Mouse (Mus musculus) c-Kit-negative CD71-positive TER-119-positive erythroid progenitor cells, embryonic 14.5 days (primary cell): ENCODE measurements around the gene Ptpn1.

Experiments used
- DNase-seq: peaks from one replicate; pipeline ENCODE4 v3.0.0-alpha.2; 2013; ENCODE audit warnings: low read depth, low spot score

Ptpn1 gene

GRCm38 (mm10) chr2:167931985-167932726 is at the start of gene Ptpn1:
Gene Ptpn1 (plus strand): TSS chr2:167932057.
- peak; percentile 86 for DNase-seq

DNA sequence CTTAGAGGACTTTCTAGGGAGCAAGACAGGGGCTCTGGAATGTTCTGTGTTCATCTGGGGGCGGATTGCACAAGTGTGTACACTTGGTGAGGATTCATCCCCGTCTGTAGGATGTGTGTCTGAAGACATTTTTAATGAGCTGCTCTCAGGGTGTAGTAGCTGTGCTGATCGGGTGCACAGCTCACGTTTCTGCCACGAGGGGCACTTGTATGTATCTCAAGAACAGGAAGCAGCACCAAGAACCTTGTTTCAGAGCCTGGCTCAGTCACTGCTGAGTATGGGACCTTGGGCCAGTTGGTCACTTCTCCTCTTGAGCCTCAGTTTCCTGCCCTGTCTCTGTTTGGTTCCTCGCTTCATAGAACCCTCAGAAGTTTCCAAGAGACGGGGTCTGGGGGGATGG is 45.4 kb upstream of the Ptpn1 start:
- DNase-seq: no peak

DNA sequence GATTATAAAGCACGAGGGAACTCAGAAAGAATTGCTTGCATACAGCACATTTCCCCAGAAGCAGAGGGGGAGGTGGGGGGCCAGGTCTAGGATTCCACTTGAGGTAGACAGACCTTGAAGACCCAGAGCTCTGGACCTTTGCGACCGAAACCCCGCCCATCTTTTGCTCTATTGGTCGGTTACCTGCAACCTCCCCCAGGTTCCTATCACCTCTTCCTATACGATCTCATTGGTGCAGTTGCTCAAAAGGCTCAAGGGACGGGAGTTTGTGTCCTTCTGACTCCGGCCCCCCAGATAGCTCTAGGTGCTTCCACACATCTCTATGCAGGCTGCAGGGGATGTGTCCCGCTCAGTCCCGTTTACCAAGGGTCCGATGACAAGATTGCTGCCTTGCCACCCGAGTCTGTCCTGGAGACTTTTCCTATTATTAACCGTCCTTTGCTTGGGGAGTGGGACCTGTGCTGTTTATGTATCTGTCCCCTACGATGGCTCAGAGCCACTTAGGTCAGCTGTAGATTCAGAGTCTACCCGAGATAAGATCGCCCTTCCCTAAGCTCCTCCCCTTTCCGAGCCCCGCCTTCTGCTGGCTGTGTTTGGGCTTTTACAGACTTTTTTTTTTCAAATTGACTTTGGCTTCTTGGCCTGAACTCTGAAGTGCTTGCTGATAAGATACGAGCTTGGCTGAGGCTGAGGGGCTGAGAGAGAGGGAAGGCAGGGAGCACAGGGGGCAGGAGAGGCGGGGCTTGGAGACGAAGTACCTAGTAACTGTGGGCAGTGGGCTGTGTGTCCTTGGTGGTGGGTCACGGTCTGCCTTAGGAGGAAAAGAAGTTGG is 44.1 kb upstream of the Ptpn1 start:
- DNase-seq: no peak

- no peak for DNase-seq
These were observed 43.0 kb upstream of the Ptpn1 start for GRCm38 (mm10) chr2:167888834-167889233.

DNA sequence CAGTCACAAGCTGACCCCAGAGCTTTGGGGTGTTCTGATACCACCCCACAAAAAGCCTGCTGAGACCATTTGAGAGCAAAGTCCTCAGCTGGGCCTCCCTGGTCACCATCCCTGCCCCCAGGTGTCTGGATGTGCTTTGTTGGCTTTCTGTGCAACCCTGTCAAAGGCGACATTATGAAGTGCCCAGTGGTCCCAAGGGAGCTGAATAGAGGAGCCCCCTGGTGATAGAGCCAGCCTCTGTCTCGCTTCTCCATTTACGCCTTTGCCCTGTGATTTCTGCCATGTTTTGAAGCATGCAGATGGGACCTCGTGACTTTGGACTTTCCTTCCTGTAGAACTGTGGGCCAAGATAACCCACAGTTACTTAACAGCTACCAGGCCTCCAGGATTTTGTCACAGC is 42.0 kb upstream of the Ptpn1 start:
- no peak for DNase-seq

GRCm38 (mm10) chr2:167891908-167892307 is 39.9 kb upstream of the Ptpn1 start:
- no peak for DNase-seq

DNA sequence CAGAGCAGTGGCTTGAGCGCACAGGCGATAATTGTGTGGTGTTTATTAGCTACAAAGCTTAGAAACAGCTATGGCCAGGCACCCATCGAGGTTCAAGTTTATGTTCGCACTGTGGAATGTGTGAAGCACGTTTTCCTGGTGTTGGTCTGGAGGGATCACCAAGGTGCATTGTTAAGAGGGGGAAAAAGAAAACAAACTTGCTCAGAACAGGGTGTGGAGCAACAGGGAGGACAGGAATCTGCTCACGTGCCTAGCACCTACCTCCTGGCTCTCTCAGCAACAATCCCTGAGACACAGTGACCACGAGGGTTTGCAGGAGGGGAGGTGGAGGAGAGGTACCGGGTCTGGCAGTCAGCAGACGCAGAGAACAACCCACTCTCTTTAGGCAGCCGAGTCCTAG is 38.2 kb upstream of the Ptpn1 start:
- DNase-seq: no peak

- DNase-seq: peak; percentile 27
These were observed 36.9 kb upstream of the Ptpn1 start for GRCm38 (mm10) chr2:167894948-167895372.

GRCm38 (mm10) chr2:167897896-167898295 is 34.0 kb upstream of the Ptpn1 start:
- DNase-seq: no peak

DNA sequence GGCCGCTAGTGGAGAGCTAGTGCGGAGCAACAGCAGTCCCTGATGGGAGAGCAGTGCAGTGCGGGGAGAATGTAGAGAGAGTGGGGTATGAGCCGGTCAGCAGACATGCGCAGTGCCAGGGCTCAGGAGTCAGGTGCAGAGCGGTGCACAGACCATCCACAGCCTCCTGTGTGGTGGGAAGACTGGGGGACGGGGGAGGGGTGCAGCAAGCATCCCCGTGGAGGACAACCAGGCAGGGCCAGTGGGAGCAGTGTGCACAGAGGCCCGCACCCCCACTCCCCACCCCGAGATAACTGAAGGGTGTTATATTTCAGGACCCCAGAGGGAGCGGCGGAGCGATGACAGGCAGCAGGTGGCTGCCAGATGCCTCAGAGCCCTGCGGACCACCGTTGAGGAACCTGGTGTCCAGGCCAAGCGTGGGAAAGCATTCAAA is 31.9 kb upstream of the Ptpn1 start:
- DNase-seq: no peak

DNA sequence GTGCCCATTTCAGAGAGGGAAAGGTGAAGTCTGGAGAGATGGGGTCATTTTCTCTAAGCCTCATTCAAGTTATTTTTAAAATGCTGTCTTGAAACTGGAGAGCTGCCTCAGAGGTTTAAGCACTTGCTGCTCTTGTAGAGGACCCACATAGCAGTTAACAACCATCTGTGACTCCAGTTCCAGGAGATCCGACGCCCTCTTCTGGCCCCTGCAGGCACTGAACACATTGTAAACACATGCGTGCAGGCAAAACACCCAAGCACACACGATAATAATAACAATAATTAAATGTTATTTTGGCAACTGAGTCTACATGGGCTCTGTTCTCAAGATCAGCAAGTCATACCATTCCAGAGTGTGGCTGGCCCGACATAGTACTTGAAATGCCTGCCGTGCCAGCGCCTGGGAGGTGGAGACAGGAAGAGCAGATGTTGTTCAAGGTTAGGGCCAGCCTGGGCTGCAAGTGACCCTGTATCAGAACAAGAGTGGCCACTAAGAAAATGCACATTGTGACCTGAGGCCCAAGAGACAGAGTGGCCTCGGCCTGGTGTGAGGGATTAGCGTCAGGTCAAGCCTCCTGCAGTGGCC is 29.6 kb upstream of the Ptpn1 start:
- no peak for DNase-seq

DNA sequence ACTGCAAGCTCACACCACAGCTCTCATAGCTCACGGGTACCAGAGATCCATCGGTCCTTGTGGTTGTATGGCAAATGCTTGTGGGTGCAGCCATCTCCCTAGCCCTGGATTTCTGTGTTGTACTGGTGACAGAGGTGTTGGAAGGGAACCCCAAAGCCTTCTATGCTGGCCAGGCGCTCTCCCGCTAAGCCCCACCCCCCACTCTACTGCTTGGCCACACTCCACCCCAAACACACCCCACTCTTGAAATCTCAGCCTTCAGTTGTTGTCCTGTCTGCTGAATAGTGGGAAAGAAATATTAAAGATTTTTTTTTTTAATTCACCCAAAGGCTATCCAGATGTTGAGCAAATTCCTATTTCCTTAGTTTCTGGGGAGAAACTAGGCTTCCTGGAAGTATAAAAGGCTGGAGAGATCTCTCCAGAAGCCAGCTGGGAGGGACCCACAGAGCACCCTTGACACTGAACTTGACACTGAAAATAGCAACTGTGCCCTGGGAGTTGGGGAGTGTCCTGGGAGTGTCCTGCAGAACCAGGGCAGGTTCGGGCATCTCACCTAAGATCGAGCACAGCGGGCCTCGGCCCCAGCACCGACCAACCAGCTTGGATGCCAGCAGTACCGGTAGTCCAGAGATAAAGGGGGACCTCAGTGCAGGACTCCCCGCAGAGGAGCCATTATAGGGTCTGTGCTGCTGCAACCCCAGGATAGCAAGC is 28.5 kb upstream of the Ptpn1 start:
- no peak for DNase-seq

- DNase-seq: no peak
These were observed 27.1 kb upstream of the Ptpn1 start for GRCm38 (mm10) chr2:167904621-167905367.

DNA sequence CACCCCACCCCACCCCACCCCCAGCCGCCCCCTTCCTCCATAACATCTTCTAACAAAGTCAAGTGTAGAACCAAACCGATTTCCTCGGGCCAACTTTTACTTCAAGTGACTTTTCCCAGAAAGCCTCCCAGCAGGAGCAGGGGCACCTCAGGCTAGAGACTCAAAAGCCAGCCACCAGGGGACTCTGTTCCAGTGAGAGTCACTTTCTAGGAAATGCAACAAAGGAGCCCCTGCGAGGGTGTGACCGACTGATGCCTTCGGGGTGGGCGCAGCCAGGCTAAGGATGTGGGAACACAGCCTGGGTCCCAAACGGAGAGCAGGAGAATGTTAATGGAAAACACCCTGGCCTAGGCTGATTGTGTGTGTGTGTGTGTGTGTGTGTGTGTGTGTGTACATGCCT is 26.3 kb upstream of the Ptpn1 start:
- DNase-seq: no peak

DNA sequence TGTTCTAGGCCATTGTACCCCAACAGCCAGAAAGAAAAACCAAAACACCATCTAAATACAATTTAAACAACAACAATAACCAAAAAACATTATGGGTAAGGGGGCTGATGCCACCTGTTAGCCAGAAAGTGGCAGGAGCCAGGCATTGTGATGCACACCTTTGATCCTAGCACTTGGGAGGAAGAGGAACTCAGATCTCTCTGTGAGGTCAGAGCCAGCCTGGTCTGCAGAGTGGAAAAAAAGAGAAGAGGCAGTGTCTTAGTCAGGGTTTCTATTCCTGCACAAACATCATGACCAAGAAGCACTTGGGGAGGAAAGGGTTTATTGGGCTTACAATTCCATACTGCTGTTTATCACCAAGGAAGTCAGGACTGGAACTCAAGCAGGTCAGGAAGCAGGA is 25.1 kb upstream of the Ptpn1 start:
- DNase-seq: no peak

- DNase-seq: no peak
These were observed 22.2 kb upstream of the Ptpn1 start for GRCm38 (mm10) chr2:167909531-167910177.

DNA sequence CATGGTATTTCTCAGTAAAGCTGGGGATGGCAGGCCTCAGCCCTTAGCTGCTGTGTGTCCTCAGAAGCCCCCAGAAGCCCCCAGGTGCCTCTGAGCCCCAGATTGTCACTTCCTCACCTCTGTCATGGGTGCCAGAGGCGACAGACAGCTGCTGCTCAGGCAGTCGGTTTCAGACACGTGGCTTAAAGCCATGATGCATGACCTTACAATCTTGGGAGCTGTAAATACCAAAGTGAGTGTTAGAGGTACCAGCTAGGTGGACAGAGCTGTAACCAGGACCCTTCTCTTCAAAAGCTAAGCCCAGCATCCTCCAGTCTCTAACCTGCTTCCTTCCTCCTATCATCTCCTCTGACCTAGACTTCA is 21.7 kb upstream of the Ptpn1 start:
- DNase-seq: no peak

DNA sequence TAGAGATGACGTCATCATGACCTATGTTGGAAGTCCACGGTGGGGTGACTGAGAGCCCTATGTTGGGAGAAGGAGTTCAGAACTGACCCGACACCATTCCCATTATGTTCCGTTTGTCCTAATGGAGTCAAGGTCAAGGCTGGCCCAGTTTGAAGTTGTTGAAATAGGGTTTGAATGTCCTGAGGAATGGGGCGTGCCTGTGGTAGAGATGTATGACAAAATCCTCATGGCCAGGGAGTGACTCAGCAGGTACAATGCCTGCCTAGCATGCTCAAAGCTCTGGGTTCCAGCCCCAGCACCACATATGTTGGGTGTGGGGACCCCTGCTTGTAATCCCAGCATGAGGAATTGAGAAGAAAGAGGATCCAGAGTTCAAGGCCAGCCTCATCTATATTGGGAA is 20.3 kb upstream of the Ptpn1 start:
- no peak for DNase-seq

DNA sequence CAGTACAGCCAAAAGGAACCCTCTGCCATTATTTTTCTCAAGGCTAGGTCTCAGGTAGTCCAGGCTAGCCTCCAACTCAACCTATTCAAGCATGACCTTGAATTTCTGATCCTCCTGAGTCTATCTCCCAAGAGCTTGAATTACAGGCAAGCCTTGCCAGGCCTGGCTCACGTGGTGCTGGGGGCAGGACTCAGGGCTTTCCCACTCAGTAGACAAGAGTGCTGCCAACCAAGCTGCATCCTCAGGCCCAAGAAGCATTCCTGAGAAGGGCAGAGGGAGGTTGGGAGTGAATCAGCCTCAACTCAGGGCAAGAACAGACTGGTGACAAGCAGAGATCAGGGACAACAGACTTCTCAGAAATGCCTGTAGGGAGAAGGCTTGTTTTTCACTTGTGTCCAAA is 12.8 kb upstream of the Ptpn1 start:
- no peak for DNase-seq

DNA sequence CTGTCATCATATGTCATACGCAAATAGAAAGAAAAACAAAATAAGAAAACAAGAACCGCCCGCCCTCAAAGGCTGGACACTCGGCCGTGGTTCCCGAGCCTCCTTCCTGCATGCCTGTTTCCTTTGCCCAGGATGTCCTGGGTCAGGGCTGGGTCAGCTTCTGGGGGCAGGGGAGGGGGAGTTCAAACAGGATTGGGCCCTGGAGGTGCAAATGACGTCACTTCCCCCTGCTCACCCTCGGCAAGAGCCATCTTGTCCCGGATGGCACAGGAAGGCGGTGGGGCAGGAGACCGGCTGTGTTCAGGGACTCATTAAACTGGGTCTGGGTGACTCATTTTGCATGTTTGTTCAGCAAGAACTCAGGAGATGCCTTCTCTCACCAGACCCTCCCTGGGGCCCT is 11.8 kb upstream of the Ptpn1 start:
- no peak for DNase-seq

GRCm38 (mm10) chr2:167920960-167921495 is 10.8 kb upstream of the Ptpn1 start:
- no peak for DNase-seq
